Comparison of ENCODE assay signal across 9 mouse cellular contexts in the genomic region with DNA sequence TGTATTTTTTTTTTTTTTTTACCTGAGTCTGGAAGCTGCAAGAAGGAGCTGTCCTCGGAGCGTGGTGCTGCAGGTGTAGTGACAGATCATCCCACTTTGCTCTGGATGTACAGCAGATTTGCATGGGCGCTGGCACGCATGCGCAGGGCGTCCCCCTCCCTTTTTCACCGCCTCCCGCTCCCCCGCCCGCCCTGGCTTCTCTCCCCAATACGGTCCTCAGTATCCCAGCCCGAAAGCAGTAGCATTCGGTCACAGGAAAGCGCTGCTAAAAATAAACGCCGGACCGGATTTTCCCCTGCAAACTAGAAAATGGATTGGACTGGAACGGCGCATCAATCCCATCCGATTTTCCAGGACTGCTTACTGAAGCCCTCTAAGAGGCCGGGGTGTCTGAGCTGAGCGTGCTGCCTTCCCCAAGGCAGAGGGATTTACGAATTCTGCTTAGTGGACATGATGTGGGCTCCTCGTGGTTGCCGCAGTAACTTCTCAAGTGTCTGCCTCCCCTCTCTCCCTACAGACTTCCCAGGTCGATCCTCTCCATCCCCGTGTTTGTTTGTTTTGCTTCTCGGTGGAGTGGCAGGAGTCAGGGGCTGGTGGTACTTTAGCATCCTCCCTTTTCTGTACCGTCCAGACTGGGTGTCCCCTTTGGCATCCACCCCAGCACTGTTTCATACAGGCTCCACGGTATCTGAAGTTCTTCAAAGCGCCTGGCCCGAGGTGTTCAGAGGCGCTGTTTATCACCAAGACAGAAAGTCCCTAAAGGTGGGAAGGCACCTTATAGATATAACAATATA. TPM values are rescaled to one million over a fixed set of nuclear protein-coding genes. Genes with fewer than 3 reads are reported as not detected.
DNase-seq lines count a peak whose midpoint lies in the region; ATAC-seq and TF ChIP-seq lines count a peak whose summit lies in the region.
"Had no signal": no experiment of that assay in that cellular context is flagged by ENCODE, and none has a peak within 500 bp of the region (broad histone marks: within the 10 kb centered on the region; RNA-seq: fewer than 3 reads in every experiment).

No protein-coding gene starts in this region.

- WGBS in forebrain, postnatal 0 days = 1% methylated on average over 33 of the region's 33 CpGs
- 3% methylated on average over 33 of the region's 33 CpGs for WGBS in liver, postnatal 0 days (ENCODE audit: insufficient replicate concordance)

- peak overlapping the region; percentile 89 for H3K4me2 ChIP-seq in forebrain, postnatal 0 days (ENCODE audit: low read depth)
- H3K4me2 ChIP-seq in liver, postnatal 0 days (ENCODE audit: low read depth, low read length) = peak overlapping the region; percentile 13; the same call in 1 of the 2 replicates

- peak overlapping the region; percentile 68 for H3K9ac ChIP-seq in forebrain, postnatal 0 days
- H3K9ac ChIP-seq in liver, postnatal 0 days (replicated peaks) = no peak overlapping the region
- H3K9ac ChIP-seq: liver, embryonic 14.5 days had no signal

- no peaks in the 10 kb centered on the region for H3K36me3 ChIP-seq in E14TG2a.4 (ENCODE audit: insufficient read depth, low read length)
- H3K36me3 ChIP-seq in forebrain, postnatal 0 days (ENCODE audit: insufficient read depth) = no peaks in the 10 kb centered on the region
- no peaks in the 10 kb centered on the region for H3K36me3 ChIP-seq in liver, postnatal 0 days (replicated peaks; ENCODE audit: insufficient read depth, low read length)

- peaks cover 12% of the 10 kb centered on the region for H3K4me1 ChIP-seq in E14TG2a.4 (replicated peaks; ENCODE audit: low read depth, low read length)
- no peaks in the 10 kb centered on the region for H3K4me1 ChIP-seq in forebrain, postnatal 0 days (ENCODE audit: insufficient read depth)
- H3K4me1 ChIP-seq in liver, postnatal 0 days (ENCODE audit: insufficient read depth) = no peaks in the 10 kb centered on the region

- H3K4me3 ChIP-seq in E14TG2a.4 (replicated peaks; ENCODE audit: low read length) = peak overlapping the region; percentile 74
- H3K4me3 ChIP-seq in forebrain, postnatal 0 days (ENCODE audit: low read depth, low read length) = peak overlapping the region; percentile 57
- H3K4me3 ChIP-seq in layer of hippocampus, adult 2 months = peak overlapping the region; percentile 60
- H3K4me3 ChIP-seq in liver, postnatal 0 days (ENCODE audit: low read depth, low read length) = no peak overlapping the region

- no peak for TF ChIP-seq CTCF in E14TG2a.4 (conservative IDR thresholded peaks at IDR 0.05; ENCODE audit: low read length)
- TF ChIP-seq CTCF in forebrain, postnatal 0 days (IDR thresholded peaks at IDR 0.05; ENCODE audit: low read depth) = no peak
- no peak for TF ChIP-seq CTCF in layer of hippocampus, adult 2 months (conservative IDR thresholded peaks at IDR 0.05)
- no peak for TF ChIP-seq CTCF in liver, postnatal 0 days (IDR thresholded peaks at IDR 0.05; ENCODE audit: low read depth)

- peaks cover 25% of the 10 kb centered on the region for H3K27me3 ChIP-seq in E14TG2a.4 (ENCODE audit: insufficient read depth, low read length)
- no peaks in the 10 kb centered on the region for H3K27me3 ChIP-seq in forebrain, postnatal 0 days (ENCODE audit: insufficient read depth, low read length)
- peaks cover 10% of the 10 kb centered on the region for H3K27me3 ChIP-seq in liver, postnatal 0 days (ENCODE audit: insufficient read depth, low read length)

- peak overlapping the region; percentile 70 for H3K27ac ChIP-seq in forebrain, postnatal 0 days (ENCODE audit: low read depth, low read length)
- H3K27ac ChIP-seq in layer of hippocampus, adult 2 months = peak overlapping the region; percentile 71
- no peak overlapping the region for H3K27ac ChIP-seq in liver, postnatal 0 days (ENCODE audit: low read depth)
- H3K27ac ChIP-seq: liver, embryonic 14.5 days had no signal

- peak; percentile 92 for DNase-seq in cerebellum, adult 11-12 months
- DNase-seq in forebrain, postnatal 0 days = peak; percentile 96
- DNase-seq in heart, postnatal 4 days = peak; percentile 76
- peak; percentile 88 to 90 for DNase-seq in layer of hippocampus, adult 2 months (ENCODE audit: low spot score in 2 of 2)
- peak; percentile 33 for DNase-seq in liver, postnatal 0 days
- peak; percentile 91 for DNase-seq in right cerebral cortex, adult 18-20 months
- no peak for DNase-seq in thymus, postnatal 0 days (ENCODE audit: low spot score)

- TF ChIP-seq EP300 in liver, postnatal 0 days (IDR thresholded peaks at IDR 0.05; ENCODE audit: low read depth) = no peak

- peak; percentile 98 for ATAC-seq in forebrain, postnatal 0 days
- ATAC-seq in liver, postnatal 0 days = no peak

- no peaks in the 10 kb centered on the region for H3K9me3 ChIP-seq in E14TG2a.4 (ENCODE audit: low read length)
- no peaks in the 10 kb centered on the region for H3K9me3 ChIP-seq in forebrain, postnatal 0 days (ENCODE audit: low read length)
- H3K9me3 ChIP-seq in liver, postnatal 0 days (ENCODE audit: low read length) = no peaks in the 10 kb centered on the region

RNA-seq across cellular contexts. Expression of gene Fgf12, which starts 0.5 kb away (rescaled TPM):
- 57.4 and 70.2 TPM in 2 replicates for total RNA-seq in forebrain, postnatal 0 days (2014; rRNA removed)
- polyA plus RNA-seq in forebrain, postnatal 0 days (2015; fragmentation: Nextera tagmentation; extraction: Ambion mirVana) = 48.6 and 50.1 TPM in 2 replicates
- total RNA-seq in heart, postnatal 4 days (2021) = 10 to 100 TPM; 32.5 to 42.0 TPM
- total RNA-seq in layer of hippocampus, adult 2 months (2021) = 100 to 1,000 TPM; 141 to 148 TPM
- polyA plus RNA-seq in liver, postnatal 0 days (2015; fragmentation: Nextera tagmentation; extraction: Ambion mirVana) = 0.04 and 0.28 TPM in 2 replicates
- 0.87 and 1.4 TPM in 2 replicates for polyA plus RNA-seq in thymus, postnatal 0 days (2015; fragmentation: Nextera tagmentation; extraction: Ambion mirVana)
